Mouse (Mus musculus) hindlimb bud, embryonic 11.5 days (tissue): Measurements from ENCODE around the gene Capzb.

ENCODE experiments used
- DNase-seq: peaks from one replicate; pipeline ENCODE4 v3.0.0-alpha.2; 2012; ENCODE audit warnings: low read depth, low spot score; ENCODE audit errors: extremely low spot score

Capzb gene

GRCm38 (mm10) chr4:139192499-139193175 lies at the start of gene Capzb:
TSS of gene Capzb (plus strand) at chr4:139192899.
- DNase-seq: peak; percentile 57

GRCm38 (mm10) chr4:139142985-139143384 lies 49.7 kb upstream of the Capzb start:
- DNase-seq: no peak

GRCm38 (mm10) chr4:139144577-139144976 lies 48.1 kb upstream of the Capzb start:
- no peak for DNase-seq

- DNase-seq: no peak
Observed at GRCm38 (mm10) chr4:139145156-139145555, 47.5 kb upstream of the Capzb start.

GRCm38 (mm10) chr4:139146760-139147159 lies 45.9 kb upstream of the Capzb start:
- DNase-seq: no peak

GRCm38 (mm10) chr4:139151370-139151769 lies 41.3 kb upstream of the Capzb start:
- DNase-seq: no peak

GRCm38 (mm10) chr4:139154576-139155307 lies 38.0 kb upstream of the Capzb start:
- DNase-seq: no peak

GRCm38 (mm10) chr4:139156538-139156937 lies 36.2 kb upstream of the Capzb start:
- no peak for DNase-seq

GRCm38 (mm10) chr4:139158350-139158749 lies 34.3 kb upstream of the Capzb start:
- DNase-seq: no peak

- no peak for DNase-seq
Observed at GRCm38 (mm10) chr4:139161076-139161475, 31.6 kb upstream of the Capzb start.

- DNase-seq: no peak
Observed at GRCm38 (mm10) chr4:139164082-139164481, 28.6 kb upstream of the Capzb start.

GRCm38 (mm10) chr4:139165259-139165658 lies 27.4 kb upstream of the Capzb start:
- no peak for DNase-seq

GRCm38 (mm10) chr4:139166244-139166643 lies 26.5 kb upstream of the Capzb start:
- DNase-seq: no peak

- no peak for DNase-seq
Observed at GRCm38 (mm10) chr4:139167107-139167506, 25.6 kb upstream of the Capzb start.

GRCm38 (mm10) chr4:139168985-139169747 lies 23.5 kb upstream of the Capzb start:
- DNase-seq: no peak

- no peak for DNase-seq
Observed at GRCm38 (mm10) chr4:139169748-139170279, 22.9 kb upstream of the Capzb start.

GRCm38 (mm10) chr4:139175061-139175971 lies 17.4 kb upstream of the Capzb start:
- DNase-seq: no peak

GRCm38 (mm10) chr4:139176023-139176422 lies 16.7 kb upstream of the Capzb start:
- no peak for DNase-seq

- no peak for DNase-seq
Observed at GRCm38 (mm10) chr4:139177921-139178320, 14.8 kb upstream of the Capzb start.

- no peak for DNase-seq
Observed at GRCm38 (mm10) chr4:139178377-139178776, 14.3 kb upstream of the Capzb start.
